Mouse (Mus musculus) heart, embryonic 11.5 days (tissue): ENCODE data around the gene Pnliprp1. TPM values are rescaled to one million over a fixed set of nuclear protein-coding genes. Genes with fewer than 3 reads are reported as not detected.

Experiments used
- ATAC-seq: fragments of 200-750 bp; cut with Nextera tagmentation; replicated peaks from 2 replicates; pipeline ENCODE4 v1.8.0; 2017; ENCODE audit warnings: moderate library complexity; ENCODE audit not compliant: insufficient number of reproducible peaks, low FRiP score, low TSS enrichment
- H3K27ac ChIP-seq: fragments of 300-500 bp; sonication (generic); 2 replicates; pipeline ENCODE4 v1.5.1; 2014; ENCODE audit warnings: mild to moderate bottlenecking, low read depth, low read length
- H3K27me3 ChIP-seq: fragments of 300-500 bp; sonication (generic); 2 replicates; pipeline ENCODE4 v1.6.1; 2014; ENCODE audit warnings: mild to moderate bottlenecking, low read length, mixed read lengths; ENCODE audit not compliant: control insufficient read depth, insufficient read depth
- H3K36me3 ChIP-seq: fragments of 300-500 bp; sonication (generic); 2 replicates; pipeline ENCODE4 v1.6.1; 2014; ENCODE audit warnings: mild to moderate bottlenecking, low read length, moderate library complexity, mixed read lengths; ENCODE audit not compliant: control insufficient read depth, insufficient read depth
- H3K4me1 ChIP-seq: fragments of 300-500 bp; sonication (generic); 2 replicates; pipeline ENCODE4 v1.6.1; 2014; ENCODE audit warnings: low read length; ENCODE audit not compliant: control insufficient read depth, insufficient read depth
- H3K4me2 ChIP-seq: fragments of 300-500 bp; sonication (generic); 2 replicates; pipeline ENCODE4 v1.6.1; 2014; ENCODE audit warnings: mild to moderate bottlenecking, moderate library complexity
- H3K4me3 ChIP-seq: fragments of 300-500 bp; sonication (generic); 2 replicates; pipeline ENCODE4 v1.5.1; 2014; ENCODE audit warnings: low read depth, low read length
- H3K9ac ChIP-seq: fragments of 300-500 bp; sonication (generic); 2 replicates; pipeline ENCODE4 v1.6.1; 2014; ENCODE audit warnings: mild to moderate bottlenecking, low read depth, low read length, moderate library complexity
- H3K9me3 ChIP-seq: fragments of 300-500 bp; sonication (generic); replicated peaks from 2 replicates; pipeline ENCODE4 v1.6.1; 2016; ENCODE audit warnings: low read length; ENCODE audit not compliant: control insufficient read depth
- WGBS: fragments of 180-500 bp; shearing (Covaris S2); extraction: QIAGEN DNeasy Blood & Tissue Kit; methylation state at CpG from one replicate; pipeline ENCODE4 v1.1.7; 2014; ENCODE audit not compliant: insufficient replicate concordance; 5-methylcytosine and 5-hydroxymethylcytosine counted together
- polyA plus RNA-seq: library from polyadenylated mRNA; unstranded; fragments of >200 nt; fragmentation: Nextera tagmentation; extraction: Ambion mirVana; gene quantifications from 2 replicates; pipeline ENCODE4 v1.2.1, GENCODE M21; 2014

The Pnliprp1 gene
- polyA plus RNA-seq = 0.37 TPM in 1 of 2 replicates, not detected in the other

GRCm38 (mm10) chr19:58728445-58729031 lies at the start of gene Pnliprp1:
Gene Pnliprp1 (plus strand): TSS chr19:58728887.
- Histone ChIP-seq H3K36me3 (no peaks in the 10 kb centered on the region), H3K9ac (no peak within 1 kb of the TSS), H3K9me3 (no peaks in the 10 kb centered on the region), H3K4me2 (no peak within 1 kb of the TSS), H3K27ac (no peak within 1 kb of the TSS), H3K27me3 (no peaks in the 10 kb centered on the region), H3K4me1 (no peaks in the 10 kb centered on the region), H3K4me3 (no peak within 1 kb of the TSS)
- ATAC-seq = no peak
- 49% methylated on average over 5 of the region's 5 CpGs for WGBS

DNA sequence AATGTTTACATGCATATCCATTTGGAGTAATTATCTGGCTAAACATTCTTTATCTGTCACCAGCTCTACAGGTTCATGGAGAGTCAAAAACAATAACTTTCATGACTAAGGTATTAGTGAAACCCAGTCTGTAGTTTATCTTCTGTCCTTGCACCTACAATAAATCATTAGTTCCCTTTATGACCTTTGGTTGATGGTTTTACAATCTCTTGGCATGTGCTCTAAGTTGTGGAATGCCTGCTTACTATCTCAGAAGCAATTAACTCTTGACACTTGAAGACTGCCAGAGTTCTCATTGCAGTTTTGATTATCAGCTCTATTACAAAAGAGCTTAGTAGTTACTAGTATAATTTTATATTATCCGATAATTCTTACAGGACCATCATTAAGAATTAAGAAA lies 39.8 kb upstream of the Pnliprp1 start:
- H3K27ac ChIP-seq = no peak overlapping the region
- 75% methylated on average over 1 of the region's 1 CpGs for WGBS
- no peaks in the 10 kb centered on the region for H3K9me3 ChIP-seq
- H3K36me3 ChIP-seq = no peaks in the 10 kb centered on the region
- no peaks in the 10 kb centered on the region for H3K4me1 ChIP-seq
- H3K4me3 ChIP-seq = no peak overlapping the region
- peaks cover 4% of the 10 kb centered on the region; the same call in 1 of the 2 replicates for H3K27me3 ChIP-seq
- H3K9ac ChIP-seq = no peak overlapping the region
- no peak for ATAC-seq
- no peak overlapping the region for H3K4me2 ChIP-seq

DNA sequence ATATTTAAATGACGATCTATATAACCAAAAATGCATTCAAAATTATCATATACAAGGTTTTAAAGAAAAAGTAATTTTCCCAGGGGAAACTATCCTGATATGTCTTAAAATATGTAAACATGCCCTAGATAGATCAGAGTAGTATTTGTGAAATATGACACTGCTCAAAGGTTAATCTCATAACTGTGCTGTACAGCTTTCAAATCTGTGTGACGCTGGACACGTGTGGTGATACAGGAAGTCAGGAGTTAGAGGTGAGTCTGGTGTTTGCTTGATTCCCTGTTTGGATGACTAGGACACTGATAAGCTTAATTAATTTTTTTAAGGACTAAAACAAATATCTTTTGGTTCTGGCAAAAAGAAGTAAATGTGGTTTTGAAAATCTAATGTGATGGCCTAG lies 33.4 kb upstream of the Pnliprp1 start:
- Histone ChIP-seq H3K4me1 (no peaks in the 10 kb centered on the region), H3K9ac (no peak overlapping the region), H3K4me3 (no peak overlapping the region), H3K4me2 (no peak overlapping the region), H3K9me3 (no peaks in the 10 kb centered on the region), H3K27me3 (peaks cover 4% of the 10 kb centered on the region; the same call in 1 of the 2 replicates), H3K27ac (no peak overlapping the region), H3K36me3 (no peaks in the 10 kb centered on the region)
- WGBS = 70% methylated on average over 3 of the region's 3 CpGs
- ATAC-seq = no peak

DNA sequence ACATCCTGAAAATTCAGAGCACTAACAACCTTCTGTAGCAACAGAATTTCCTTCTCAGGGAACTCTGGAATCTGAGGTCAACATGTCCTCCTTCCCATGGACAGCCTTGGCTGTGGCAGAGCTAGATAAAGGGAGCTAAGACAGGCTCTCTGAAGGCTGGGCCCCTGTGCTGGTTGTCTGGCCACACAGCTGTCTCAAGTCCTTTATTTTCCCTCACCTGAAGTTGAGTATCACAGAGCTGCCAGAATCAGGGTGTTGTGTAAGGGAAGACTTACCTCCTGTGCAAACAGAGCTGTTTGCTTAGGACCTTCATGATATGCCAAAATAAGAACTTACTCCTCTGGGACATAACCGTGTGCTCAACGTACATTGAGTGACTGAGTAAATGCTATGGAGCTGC lies 32.5 kb upstream of the Pnliprp1 start:
- H3K36me3 ChIP-seq = no peaks in the 10 kb centered on the region
- H3K27me3 ChIP-seq = peaks cover 4% of the 10 kb centered on the region; the same call in 1 of the 2 replicates
- no peak for ATAC-seq
- H3K9ac ChIP-seq = no peak overlapping the region
- 78% methylated on average over 2 of the region's 2 CpGs for WGBS
- H3K4me3 ChIP-seq = no peak overlapping the region
- H3K9me3 ChIP-seq = no peaks in the 10 kb centered on the region
- H3K4me1 ChIP-seq = no peaks in the 10 kb centered on the region
- H3K27ac ChIP-seq = no peak overlapping the region
- no peak overlapping the region for H3K4me2 ChIP-seq

DNA sequence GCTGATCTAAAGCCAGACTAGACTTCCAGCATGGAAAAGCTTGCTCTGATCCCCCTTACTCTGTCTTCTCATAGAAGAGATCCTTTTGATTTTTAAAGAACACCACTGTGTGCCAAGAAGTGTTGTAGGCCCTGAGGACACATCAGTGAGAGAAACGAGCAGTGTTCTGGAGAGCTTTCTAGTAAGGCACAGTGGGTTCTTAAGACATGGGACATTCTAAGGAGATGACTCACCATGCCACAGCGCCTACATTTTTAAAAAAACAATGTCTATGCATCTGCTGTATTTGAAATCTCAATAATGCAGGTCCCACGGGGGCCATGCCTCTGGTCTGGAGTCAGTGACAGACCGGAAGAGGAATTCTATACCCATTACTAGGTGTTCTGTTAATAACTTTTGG lies 24.1 kb upstream of the Pnliprp1 start:
- Histone ChIP-seq H3K27ac (no peak overlapping the region), H3K9me3 (no peaks in the 10 kb centered on the region), H3K4me1 (no peaks in the 10 kb centered on the region), H3K4me3 (no peak overlapping the region), H3K9ac (no peak overlapping the region), H3K36me3 (no peaks in the 10 kb centered on the region), H3K4me2 (no peak overlapping the region), H3K27me3 (no peaks in the 10 kb centered on the region)
- WGBS = 70% methylated on average over 4 of the region's 4 CpGs
- ATAC-seq = no peak

GRCm38 (mm10) chr19:58708611-58709010 lies 20.1 kb upstream of the Pnliprp1 start:
- 77% methylated on average over 3 of the region's 3 CpGs for WGBS
- Histone ChIP-seq H3K4me1 (no peaks in the 10 kb centered on the region), H3K9me3 (no peaks in the 10 kb centered on the region), H3K27ac (no peak overlapping the region), H3K9ac (no peak overlapping the region), H3K4me2 (no peak overlapping the region), H3K36me3 (no peaks in the 10 kb centered on the region), H3K27me3 (no peaks in the 10 kb centered on the region), H3K4me3 (no peak overlapping the region)
- ATAC-seq = no peak

DNA sequence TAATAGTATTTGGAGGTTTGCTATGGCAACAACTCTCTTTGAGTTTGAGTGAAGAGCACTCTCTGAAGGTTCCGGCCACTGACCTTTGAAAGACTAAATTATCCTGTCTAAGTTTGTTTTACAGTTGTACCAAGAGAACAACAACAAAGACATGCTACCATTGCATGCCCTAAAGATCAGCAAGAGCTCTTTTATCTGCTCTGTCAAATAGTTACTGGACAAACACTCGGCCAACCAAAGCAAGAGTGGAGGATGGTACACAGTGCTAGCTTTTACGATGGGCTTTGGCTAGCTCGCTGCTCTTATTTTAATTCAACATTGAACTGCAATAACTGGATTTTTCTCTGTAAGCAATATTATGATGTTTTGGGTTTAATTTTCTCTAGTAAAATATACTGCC lies 10.8 kb upstream of the Pnliprp1 start:
- 74% methylated on average over 4 of the region's 4 CpGs for WGBS
- ATAC-seq = no peak
- Histone ChIP-seq H3K36me3 (no peaks in the 10 kb centered on the region), H3K27me3 (no peaks in the 10 kb centered on the region), H3K27ac (no peak overlapping the region), H3K4me2 (no peak overlapping the region), H3K9ac (no peak overlapping the region), H3K4me3 (no peak overlapping the region), H3K4me1 (no peaks in the 10 kb centered on the region), H3K9me3 (no peaks in the 10 kb centered on the region)

- Histone ChIP-seq H3K27me3 (no peaks in the 10 kb centered on the region), H3K27ac (no peak overlapping the region), H3K4me1 (no peaks in the 10 kb centered on the region), H3K9me3 (no peaks in the 10 kb centered on the region), H3K36me3 (no peaks in the 10 kb centered on the region), H3K4me2 (no peak overlapping the region), H3K4me3 (no peak overlapping the region), H3K9ac (no peak overlapping the region)
- no peak for ATAC-seq
These were observed 8.2 kb upstream of the Pnliprp1 start for GRCm38 (mm10) chr19:58720439-58720838.

GRCm38 (mm10) chr19:58726551-58726950 lies 2.1 kb upstream of the Pnliprp1 start:
- Histone ChIP-seq H3K9me3 (no peaks in the 10 kb centered on the region), H3K27me3 (no peaks in the 10 kb centered on the region), H3K4me3 (no peak overlapping the region), H3K4me2 (no peak overlapping the region), H3K9ac (no peak overlapping the region), H3K4me1 (no peaks in the 10 kb centered on the region), H3K27ac (no peak overlapping the region), H3K36me3 (no peaks in the 10 kb centered on the region)
- ATAC-seq = no peak
- WGBS = 50% methylated on average over 5 of the region's 5 CpGs
